Mouse (Mus musculus) C3H10T1/2 (cell line): ENCODE results near the gene Pip5k1c. TPM values are rescaled to one million over a fixed set of nuclear protein-coding genes. Genes with fewer than 3 reads are reported as not detected.

Source experiments
- polyA plus RNA-seq, 2 experiments: library from polyadenylated mRNA; unstranded; fragments of >200 nt; fragmentation: generic; extraction: Trizol; gene quantifications; one replicate each; pipeline ENCODE4 v1.2.1; 2012; ENCODE audit warnings: missing spikeins in 2 of 2

Pip5k1c gene
- polyA plus RNA-seq = 10 to 100 TPM; 23.9 to 61.5 TPM

GRCm38 (mm10) chr10:81292554-81293333, at the start of gene Pip5k1c:
Pip5k1c (plus strand) TSS chr10:81292963.

DNA sequence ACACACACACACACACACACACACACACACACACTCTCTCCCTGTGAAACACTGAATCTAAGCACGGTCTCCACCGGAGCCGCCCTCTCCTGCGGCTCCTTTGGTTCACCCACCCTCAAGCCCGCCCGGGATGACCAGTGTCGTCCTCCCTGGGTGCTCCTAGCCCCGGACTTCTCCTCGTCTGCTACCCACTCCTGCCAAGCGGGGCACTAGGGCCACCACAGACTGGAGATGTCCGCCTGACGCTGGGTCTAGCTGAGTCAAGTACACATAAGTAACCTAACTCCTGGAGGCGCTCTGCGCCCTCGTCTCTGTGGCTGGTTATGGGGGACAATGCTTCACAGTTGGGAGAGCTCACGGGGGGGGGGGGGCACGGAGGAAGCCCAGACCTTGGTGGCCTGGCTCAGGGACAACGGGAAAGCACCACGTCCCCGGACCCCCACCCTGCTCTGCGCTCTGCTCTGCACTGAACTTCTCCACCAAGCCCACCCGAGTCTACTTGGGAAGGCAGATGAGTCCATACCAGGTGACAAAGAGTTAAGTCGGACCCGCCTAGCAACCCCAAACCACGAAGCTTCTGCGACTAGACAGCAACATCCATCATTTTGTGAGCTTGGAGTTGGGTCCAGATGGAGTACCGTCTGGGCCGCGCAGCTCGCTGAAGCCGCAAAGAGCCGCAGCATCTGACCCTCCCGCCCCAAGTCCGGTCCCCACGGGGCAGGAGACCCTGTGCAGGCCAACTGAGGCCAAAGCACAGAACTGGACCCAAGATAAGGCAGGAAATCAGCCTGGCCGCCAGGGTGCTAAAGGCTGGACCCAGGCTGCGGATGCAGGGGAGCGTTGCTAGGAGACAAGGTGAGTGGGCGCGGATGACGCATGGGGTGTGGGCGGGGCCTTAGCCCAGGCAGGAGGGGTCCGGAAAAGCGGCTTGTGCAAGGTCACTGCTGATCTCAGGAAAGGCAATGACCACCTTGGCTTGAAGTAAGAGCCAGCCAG, 40.0 kb upstream of the Pip5k1c start, which contains the start of gene Matk:
Matk (plus strand) TSS at position 512 of the 996 bp plus-strand sequence.

GRCm38 (mm10) chr10:81266211-81267105, 26.3 kb upstream of the Pip5k1c start, which contains the start of the genes Mrpl54 and Apba3:
Mrpl54 (minus strand) TSS chr10:81266934.
Apba3 (plus strand) TSS chr10:81266960.

DNA sequence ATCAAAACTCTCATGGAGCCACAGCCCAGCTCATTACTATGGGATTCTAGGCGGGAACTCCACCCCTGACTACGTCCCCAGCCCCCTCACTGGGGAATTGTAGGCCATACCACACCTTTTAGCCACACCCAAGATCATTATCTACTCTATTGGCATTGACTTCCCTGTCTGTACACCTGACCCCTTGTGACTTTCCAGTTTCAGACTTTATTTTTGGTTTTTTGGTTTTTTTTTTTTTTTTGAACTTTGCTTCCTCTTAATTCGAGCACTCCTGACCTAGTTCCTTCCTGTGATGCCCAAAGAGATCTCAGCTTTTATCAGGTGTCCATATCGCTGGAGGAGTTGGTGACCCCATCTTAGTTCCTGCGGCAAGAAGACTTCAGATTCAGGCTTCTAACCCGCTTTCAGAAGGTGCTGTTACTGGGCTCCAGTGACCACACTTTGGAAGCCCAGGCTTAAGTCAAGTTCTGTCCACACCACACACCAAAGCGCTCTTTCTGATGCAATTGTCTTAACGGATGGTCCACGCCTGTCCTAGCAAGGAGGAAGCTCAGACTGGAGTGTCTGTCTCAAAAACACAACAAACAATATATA, 1.2 kb upstream of the Pip5k1c start, which contains the start of gene Tjp3:
Tjp3 (minus strand) TSS at position 71 of the 594 bp plus-strand sequence.

GRCm38 (mm10) chr10:81320550-81321347, 28.0 kb downstream of the Pip5k1c start, which contains the start of gene Cactin:
Cactin (plus strand) TSS chr10:81321103.

DNA sequence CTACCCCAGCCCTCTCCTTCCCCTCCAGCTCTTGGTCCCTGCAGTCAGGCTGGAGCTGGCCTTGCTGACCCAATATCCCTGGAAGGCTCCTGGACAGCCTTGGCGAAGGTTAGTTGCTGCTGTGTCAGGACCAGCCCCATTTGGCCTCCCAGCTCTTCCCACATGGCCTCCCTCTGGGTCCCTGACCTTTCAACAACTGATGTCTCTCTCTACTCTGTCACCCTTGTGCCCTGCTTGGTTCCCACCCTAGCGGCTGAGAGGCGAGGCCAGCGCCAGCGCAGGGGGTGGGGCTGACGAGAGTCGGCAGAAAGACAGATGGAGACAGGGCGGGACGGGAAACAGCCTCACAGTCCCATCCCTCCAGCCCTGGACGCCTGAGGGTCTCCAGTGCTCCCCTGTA, 35.6 kb downstream of the Pip5k1c start, which contains the start of gene Tbxa2r:
Tbxa2r (plus strand) TSS at position 346 of the 400 bp plus-strand sequence.

DNA sequence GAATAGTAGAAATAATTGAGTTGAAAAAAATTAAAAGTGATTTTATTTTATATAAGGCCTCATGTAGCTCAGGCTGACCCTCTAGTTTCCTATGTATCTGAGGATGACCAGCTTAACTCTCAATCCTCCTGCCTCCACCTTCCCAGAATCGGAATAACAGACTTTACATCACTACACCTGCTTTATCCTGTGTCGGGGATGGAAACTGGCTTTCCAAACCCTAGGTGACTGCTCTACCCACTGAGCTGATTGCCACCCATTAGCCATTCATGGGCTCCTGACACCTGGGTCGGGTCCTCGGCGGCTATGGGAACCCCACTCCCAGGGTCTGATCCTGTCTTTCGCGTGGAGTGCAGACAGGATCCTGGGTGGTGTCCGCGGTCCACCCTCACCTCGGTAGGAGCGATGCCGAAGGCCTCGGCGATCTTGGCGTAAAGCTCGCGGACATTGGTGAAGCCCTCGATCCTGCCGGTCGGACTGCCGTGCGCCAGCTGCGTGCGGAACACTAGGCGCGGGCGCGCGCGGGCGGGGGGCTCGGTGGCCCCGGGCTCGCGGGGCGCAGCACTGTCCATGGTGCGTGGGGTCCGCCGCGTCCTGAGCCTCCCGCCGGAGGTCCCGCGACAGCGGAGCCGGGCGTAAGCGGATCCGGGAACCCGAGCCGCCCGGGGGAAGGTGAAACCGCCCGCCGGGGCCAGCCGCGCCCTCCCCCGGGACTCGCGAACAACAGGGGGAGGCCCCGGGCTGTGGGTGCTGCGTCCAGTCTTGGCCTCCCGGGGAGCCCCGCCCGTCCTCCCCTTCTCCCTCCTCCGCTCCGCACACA, 50.1 kb downstream of the Pip5k1c start, which contains the start of gene Gipc3:
Gipc3 (minus strand) TSS at position 581 of the 820 bp plus-strand sequence.

GRCm38 (mm10) chr10:81350351-81351063, 57.7 kb downstream of the Pip5k1c start, which contains the start of gene Hmg20b:
Hmg20b (minus strand) TSS chr10:81350480.

DNA sequence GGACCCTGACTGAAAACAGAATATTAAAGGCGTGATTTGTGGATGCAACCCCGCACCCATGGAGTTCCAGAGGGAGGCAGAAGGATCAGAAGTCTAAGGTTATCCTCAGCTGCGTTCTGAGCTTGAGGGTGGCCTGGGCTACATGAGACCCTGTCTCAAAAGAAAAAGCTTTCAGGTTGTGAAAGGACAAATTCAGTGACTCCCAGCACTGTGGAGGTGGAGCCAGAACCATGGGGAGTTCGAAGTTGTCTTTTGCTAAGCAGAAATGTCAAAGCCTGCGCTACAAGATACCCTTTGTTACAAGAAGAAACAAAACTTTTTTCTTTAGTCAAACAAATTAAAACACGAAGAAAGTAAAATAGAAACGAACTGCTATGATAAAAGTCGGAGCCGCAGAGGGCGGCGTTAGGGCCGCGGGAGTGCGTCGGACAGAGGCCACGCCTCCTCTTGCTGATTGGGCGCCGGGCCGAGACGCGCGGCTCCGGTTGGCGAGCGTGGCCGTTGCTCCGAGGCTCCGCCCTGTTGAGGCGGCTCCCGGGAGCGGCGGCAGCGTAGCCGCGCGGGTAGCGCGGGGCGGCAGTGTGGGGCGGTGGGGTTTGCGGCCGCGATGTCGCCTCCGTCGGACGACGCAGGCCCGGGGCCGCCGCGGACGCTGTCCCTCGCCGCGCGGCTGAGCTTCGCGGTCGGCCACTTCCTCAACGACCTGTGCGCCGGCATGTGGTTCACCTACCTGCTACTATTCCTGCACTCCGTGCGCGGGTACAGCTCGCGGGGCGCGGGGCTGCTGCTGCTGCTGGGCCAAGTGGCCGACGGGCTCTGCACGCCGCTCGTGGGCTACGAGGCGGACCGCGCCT, 64.5 kb downstream of the Pip5k1c start, which contains the start of gene Mfsd12:
Mfsd12 (plus strand) TSS at position 501 of the 854 bp plus-strand sequence.

GRCm38 (mm10) chr10:81365672-81366476, 73.1 kb downstream of the Pip5k1c start, which contains the start of gene 4930404N11Rik:
4930404N11Rik (minus strand) TSS chr10:81365816.

Other genes starting within 250 kb of the Pip5k1c start
- 100 to 1,000 TPM; 167 to 227 TPM for gene Sgta, start 232.8 kb upstream of the Pip5k1c start, polyA plus RNA-seq
- gene Thop1, start 222.9 kb upstream of the Pip5k1c start, polyA plus RNA-seq = 100 to 1,000 TPM in 1 of 2 experiments, 10 to 100 TPM in 1; 46.9 to 101 TPM
- under 1 TPM; 0.02 to 0.45 TPM for gene Creb3l3, start 194.1 kb upstream of the Pip5k1c start, polyA plus RNA-seq
- gene Map2k2, start 187.0 kb upstream of the Pip5k1c start, polyA plus RNA-seq = 100 to 1,000 TPM; 207 to 359 TPM
- 10 to 100 TPM in 1 of 2 experiments, 1 to 10 TPM in 1; 6.5 to 24.7 TPM for gene Zbtb7a, start 157.7 kb upstream of the Pip5k1c start, polyA plus RNA-seq
- 10 to 100 TPM; 36.0 to 48.5 TPM for gene Pias4, start 125.0 kb upstream of the Pip5k1c start, polyA plus RNA-seq
- gene Eef2, start 116.3 kb upstream of the Pip5k1c start, polyA plus RNA-seq = 1,000 to 10,000 TPM; 3,430 to 4,023 TPM
- gene Dapk3, start 110.0 kb upstream of the Pip5k1c start, polyA plus RNA-seq = 100 to 1,000 TPM in 1 of 2 experiments, 10 to 100 TPM in 1; 98.3 to 105 TPM
- under 1 TPM; 0.11 to 0.15 TPM for gene 4930442H23Rik, start 109.1 kb upstream of the Pip5k1c start, polyA plus RNA-seq
- under 1 TPM in 1 of 2 experiments, not detected in 1; 0.02 TPM for gene Nmrk2, start 90.9 kb upstream of the Pip5k1c start, polyA plus RNA-seq
- gene Atcay, start 62.1 kb upstream of the Pip5k1c start, polyA plus RNA-seq = under 1 TPM in 1 of 2 experiments, not detected in 1; 0.01 TPM
- 10 to 100 TPM in 1 of 2 experiments, under 1 TPM in 1; 0.32 to 18.3 TPM for gene Zfr2, start 59.8 kb upstream of the Pip5k1c start, polyA plus RNA-seq
- gene Matk, start 40.0 kb upstream of the Pip5k1c start, polyA plus RNA-seq = 1 to 10 TPM in 1 of 2 experiments, under 1 TPM in 1; 0.69 to 1.9 TPM
- 100 to 1,000 TPM; 242 to 665 TPM for gene Mrpl54, start 26.0 kb upstream of the Pip5k1c start, polyA plus RNA-seq
- gene Apba3, start 26.0 kb upstream of the Pip5k1c start, polyA plus RNA-seq = 100 to 1,000 TPM; 128 to 134 TPM
- under 1 TPM in 1 of 2 experiments, not detected in 1; 0.02 TPM for gene Tjp3, start 1.4 kb upstream of the Pip5k1c start, polyA plus RNA-seq
- gene Cactin, start 28.1 kb downstream of the Pip5k1c start, polyA plus RNA-seq = 10 to 100 TPM; 27.2 to 37.4 TPM
- gene Tbxa2r, start 35.8 kb downstream of the Pip5k1c start, polyA plus RNA-seq = 1 to 10 TPM in 1 of 2 experiments, under 1 TPM in 1; 0.02 to 2.0 TPM
- gene Gipc3, start 50.3 kb downstream of the Pip5k1c start, polyA plus RNA-seq = 1 to 10 TPM in 1 of 2 experiments, under 1 TPM in 1; 0.42 to 1.2 TPM
- 100 to 1,000 TPM; 102 to 104 TPM for gene Hmg20b, start 57.5 kb downstream of the Pip5k1c start, polyA plus RNA-seq
- 10 to 100 TPM in 1 of 2 experiments, 1 to 10 TPM in 1; 4.0 to 13.8 TPM for gene Mfsd12, start 64.5 kb downstream of the Pip5k1c start, polyA plus RNA-seq
- 1 to 10 TPM in 1 of 2 experiments, under 1 TPM in 1; 0.27 to 2.1 TPM for gene 4930404N11Rik, start 72.9 kb downstream of the Pip5k1c start, polyA plus RNA-seq
- 10 to 100 TPM; 57.6 to 80.9 TPM for gene Fzr1, start 85.6 kb downstream of the Pip5k1c start, polyA plus RNA-seq
- 100 to 1,000 TPM in 1 of 2 experiments, 10 to 100 TPM in 1; 82.6 to 184 TPM for gene Dohh, start 91.5 kb downstream of the Pip5k1c start, polyA plus RNA-seq
- gene Gm48551, start 91.5 kb downstream of the Pip5k1c start, polyA plus RNA-seq = 1 to 10 TPM in 1 of 2 experiments, under 1 TPM in 1; 0.55 to 3.2 TPM
- gene Gm48552, start 96.0 kb downstream of the Pip5k1c start, polyA plus RNA-seq = 1 to 10 TPM in 1 of 2 experiments, not detected in 1; 1.8 TPM
- gene Smim24, start 100.1 kb downstream of the Pip5k1c start, polyA plus RNA-seq = 1 to 10 TPM in 1 of 2 experiments, under 1 TPM in 1; 0.94 to 1.3 TPM
- 100 to 1,000 TPM; 130 to 180 TPM for gene Nfic, start 162.7 kb downstream of the Pip5k1c start, polyA plus RNA-seq
- 1 to 10 TPM; 1.9 to 5.7 TPM for gene Celf5, start 189.7 kb downstream of the Pip5k1c start, polyA plus RNA-seq
- gene Ncln, start 203.4 kb downstream of the Pip5k1c start, polyA plus RNA-seq = 100 to 1,000 TPM; 108 to 149 TPM
- under 1 TPM in 1 of 2 experiments, not detected in 1; 0.02 TPM for gene S1pr4, start 207.2 kb downstream of the Pip5k1c start, polyA plus RNA-seq
- under 1 TPM; 0.22 to 0.24 TPM for gene Gna15, start 231.3 kb downstream of the Pip5k1c start, polyA plus RNA-seq